Mouse (Mus musculus) hindbrain, postnatal 0 days (tissue): ENCODE results near the gene Map7. TPM values are rescaled to one million over a fixed set of nuclear protein-coding genes. Genes with fewer than 3 reads are reported as not detected.
A peak's percentile ranks its signal among the peaks of the same experiment; 100 is the strongest.

Experiments
- ATAC-seq: fragments of 200-750 bp; cut with Nextera tagmentation; 2 replicates; pipeline ENCODE4 v1.8.0; 2017; ENCODE audit warnings: mild to moderate bottlenecking, moderate TSS enrichment, moderate library complexity
- DNase-seq: peaks from one replicate; pipeline ENCODE4 v3.0.0-alpha.2; 2015; ENCODE audit warnings: low spot score
- H3K27ac ChIP-seq: fragments of 300-500 bp; sonication (generic); 2 replicates; pipeline ENCODE4 v1.5.1; 2014; ENCODE audit warnings: mild to moderate bottlenecking
- H3K27me3 ChIP-seq: fragments of 300-500 bp; sonication (generic); 2 replicates; pipeline ENCODE4 v1.6.1; 2014; ENCODE audit warnings: low read length, mixed read lengths; ENCODE audit not compliant: insufficient read depth
- H3K36me3 ChIP-seq: fragments of 300-500 bp; sonication (generic); 2 replicates; pipeline ENCODE4 v1.6.1; 2014; ENCODE audit warnings: low read length, mixed read lengths; ENCODE audit not compliant: insufficient read depth
- H3K4me1 ChIP-seq: fragments of 300-500 bp; sonication (generic); 2 replicates; pipeline ENCODE4 v1.6.1; 2014; ENCODE audit warnings: antibody characterized with exemption, low read length, mixed read lengths; ENCODE audit not compliant: insufficient read depth
- H3K4me2 ChIP-seq: fragments of 300-500 bp; sonication (generic); 2 replicates; pipeline ENCODE4 v1.6.1; 2014; ENCODE audit warnings: low read depth, mild to moderate bottlenecking, low read length, moderate library complexity, mixed read lengths
- H3K4me3 ChIP-seq: fragments of 300-500 bp; sonication (generic); 2 replicates; pipeline ENCODE4 v1.5.1; 2014; ENCODE audit warnings: low read length
- H3K9ac ChIP-seq: fragments of 300-500 bp; sonication (generic); replicated peaks from 2 replicates; pipeline ENCODE4 v1.6.1; 2014; ENCODE audit warnings: mild to moderate bottlenecking, low read length, moderate library complexity, mixed read lengths
- H3K9me3 ChIP-seq: fragments of 300-500 bp; sonication (generic); 2 replicates; pipeline ENCODE4 v1.6.1; 2016; ENCODE audit warnings: low read length, mixed read lengths
- CTCF ChIP-seq: IDR thresholded peaks from 2 replicates; pipeline ENCODE4 v1.5.1; 2016; ENCODE audit warnings: antibody characterized with exemption, control low read depth, low read depth
- WGBS: fragments of 180-500 bp; shearing (Covaris S2); extraction: QIAGEN DNeasy Blood & Tissue Kit; methylation state at CpG from one replicate; pipeline ENCODE4 v1.1.7; 2014; 5-methylcytosine and 5-hydroxymethylcytosine counted together
- polyA plus RNA-seq: library from polyadenylated mRNA; unstranded; fragments of >200 nt; fragmentation: Nextera tagmentation; extraction: Ambion mirVana; gene quantifications from 2 replicates; pipeline ENCODE4 v1.2.1, GENCODE M21; 2015
- total RNA-seq: library from RNA; depleted of rRNA; stranded (reverse); fragments of >200 nt; gene quantifications from 2 replicates; pipeline ENCODE4 v1.2.3, GENCODE M21; 2014

The Map7 gene
- total and polyA plus RNA-seq, 2 experiments from 2014 or later, result 6.2 to 15.1 TPM

GRCm38 (mm10) chr10:20160914-20161313, 12.6 kb downstream of the Map7 start:
- no peak overlapping the region for H3K4me2 ChIP-seq
- no peak overlapping the region for H3K4me3 ChIP-seq
- H3K9me3 ChIP-seq, result no peaks in the 10 kb centered on the region
- TF ChIP-seq CTCF, result no peak
- DNase-seq (no peak), ATAC-seq (no peak)
- WGBS, result 63% methylated on average over 8 of the region's 8 CpGs
- no peaks in the 10 kb centered on the region for H3K36me3 ChIP-seq
- no peak overlapping the region for H3K9ac ChIP-seq
- no peak overlapping the region for H3K27ac ChIP-seq
- H3K4me1 ChIP-seq, result no peaks in the 10 kb centered on the region
- no peaks in the 10 kb centered on the region for H3K27me3 ChIP-seq

DNA sequence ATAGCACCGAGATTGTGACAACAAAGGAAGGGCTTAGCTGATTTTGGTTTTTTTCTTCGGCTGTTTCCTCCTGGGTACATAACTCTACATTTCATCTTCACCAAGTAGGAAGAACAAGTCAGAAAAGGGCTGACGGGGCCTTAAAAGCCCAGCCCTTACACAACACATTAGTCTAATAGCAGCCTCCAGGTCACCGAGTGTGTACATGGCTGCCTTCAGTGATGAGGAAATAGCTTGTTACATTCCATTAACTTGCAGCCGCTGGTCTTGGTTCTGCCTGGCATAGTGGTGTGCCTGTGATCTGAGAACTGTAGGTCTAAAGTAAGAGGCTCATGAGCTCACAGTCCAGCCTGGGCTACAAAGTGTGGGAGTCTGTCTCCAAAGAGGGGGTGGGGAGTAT, 16.5 kb downstream of the Map7 start:
- 96% methylated on average over 5 of the region's 5 CpGs for WGBS
- ATAC-seq, result no peak

GRCm38 (mm10) chr10:20166797-20167196, 18.5 kb downstream of the Map7 start:
- peaks cover 5% of the 10 kb centered on the region; the same call in 1 of the 2 replicates for H3K4me1 ChIP-seq
- H3K9me3 ChIP-seq, result no peaks in the 10 kb centered on the region
- H3K9ac ChIP-seq, result no peak overlapping the region
- no peak overlapping the region for H3K4me2 ChIP-seq
- 80% methylated on average over 11 of the region's 11 CpGs for WGBS
- TF ChIP-seq CTCF, result no peak
- H3K27ac ChIP-seq, result no peak overlapping the region
- no peaks in the 10 kb centered on the region for H3K36me3 ChIP-seq
- H3K27me3 ChIP-seq, result no peaks in the 10 kb centered on the region
- ATAC-seq (no peak), DNase-seq (no peak)
- no peak overlapping the region for H3K4me3 ChIP-seq

More for the DNA sequence above, 16.5 kb downstream of the Map7 start:
- no peak for DNase-seq
- Histone ChIP-seq H3K27me3 (no peaks in the 10 kb centered on the region), H3K36me3 (no peaks in the 10 kb centered on the region), H3K9me3 (no peaks in the 10 kb centered on the region), H3K9ac (no peak overlapping the region), H3K4me2 (no peak overlapping the region), H3K4me3 (no peak overlapping the region), H3K27ac (no peak overlapping the region), H3K4me1 (no peaks in the 10 kb centered on the region)
- no peak for TF ChIP-seq CTCF

- Histone ChIP-seq H3K9ac (no peak overlapping the region), H3K4me2 (no peak overlapping the region), H3K27ac (no peak overlapping the region), H3K4me1 (peaks cover 11% of the 10 kb centered on the region; the same call in 1 of the 2 replicates), H3K27me3 (no peaks in the 10 kb centered on the region), H3K4me3 (no peak overlapping the region), H3K9me3 (no peaks in the 10 kb centered on the region), H3K36me3 (no peaks in the 10 kb centered on the region)
- WGBS, result 87% methylated on average over 4 of the region's 4 CpGs
- ATAC-seq, result no peak
- DNase-seq, result no peak
- no peak for TF ChIP-seq CTCF
These were observed 19.2 kb downstream of the Map7 start for GRCm38 (mm10) chr10:20167467-20167866.

- no peak overlapping the region for H3K27ac ChIP-seq
These were observed 21.0 kb downstream of the Map7 start for GRCm38 (mm10) chr10:20169182-20169674.

DNA sequence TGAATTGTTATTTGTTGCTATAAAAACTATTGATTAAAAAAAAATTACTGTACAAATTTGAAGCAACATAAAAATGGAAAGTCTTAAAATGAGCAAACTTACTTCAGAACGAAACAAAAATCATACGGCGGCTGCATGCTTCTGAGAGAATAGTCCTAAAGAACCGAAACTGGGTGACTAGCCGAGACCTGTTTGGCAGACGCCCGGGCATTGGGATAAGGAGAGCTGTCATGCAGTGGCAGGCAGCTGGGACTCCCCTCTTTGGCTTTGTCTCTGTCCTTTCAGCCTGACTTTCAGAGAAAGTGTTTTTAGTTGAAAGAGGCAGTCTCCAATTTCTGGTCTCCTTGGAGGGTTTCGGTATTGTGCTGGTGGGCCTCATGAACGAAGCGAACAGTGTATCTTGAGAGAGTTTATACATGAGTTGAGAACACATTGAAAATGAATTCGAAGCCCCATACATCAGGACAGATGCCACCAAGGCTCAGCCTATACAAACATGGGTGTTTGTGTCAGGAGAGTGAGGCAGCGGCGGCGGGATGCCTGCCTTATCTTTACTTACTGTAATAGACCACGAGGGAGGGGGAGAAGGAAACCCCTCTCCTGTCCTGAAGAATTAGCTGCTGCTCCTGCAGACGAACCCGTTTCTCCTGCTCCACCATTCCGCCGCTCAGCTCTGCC, 21.8 kb downstream of the Map7 start:
- Histone ChIP-seq H3K27ac (peak overlapping the region; percentile 32), H3K9ac (peak overlapping the region; percentile 35), H3K4me2 (peak overlapping the region; percentile 55), H3K36me3 (no peaks in the 10 kb centered on the region), H3K4me1 (peaks cover 12% of the 10 kb centered on the region; the same call in 1 of the 2 replicates), H3K4me3 (peak overlapping the region; percentile 26), H3K9me3 (no peaks in the 10 kb centered on the region), H3K27me3 (no peaks in the 10 kb centered on the region)
- TF ChIP-seq CTCF, result no peak
- WGBS, result 15% methylated on average over 19 of the region's 19 CpGs
- peak; percentile 34 for DNase-seq
- peak; percentile 7; the same call in 1 of the 2 replicates for ATAC-seq

More at GRCm38 (mm10) chr10:20169182-20169674, 21.0 kb downstream of the Map7 start:
- Histone ChIP-seq H3K4me1 (peaks cover 12% of the 10 kb centered on the region; the same call in 1 of the 2 replicates), H3K4me3 (no peak overlapping the region), H3K4me2 (0 out of 2 replicates have a peak overlapping the region, but pooled peaks have one; percentile 55), H3K36me3 (no peaks in the 10 kb centered on the region), H3K27me3 (no peaks in the 10 kb centered on the region), H3K9ac (no peak overlapping the region), H3K9me3 (no peaks in the 10 kb centered on the region)
- DNase-seq (no peak), ATAC-seq (no peak)
- WGBS, result 90% methylated on average over 3 of the region's 3 CpGs
- no peak for TF ChIP-seq CTCF

DNA sequence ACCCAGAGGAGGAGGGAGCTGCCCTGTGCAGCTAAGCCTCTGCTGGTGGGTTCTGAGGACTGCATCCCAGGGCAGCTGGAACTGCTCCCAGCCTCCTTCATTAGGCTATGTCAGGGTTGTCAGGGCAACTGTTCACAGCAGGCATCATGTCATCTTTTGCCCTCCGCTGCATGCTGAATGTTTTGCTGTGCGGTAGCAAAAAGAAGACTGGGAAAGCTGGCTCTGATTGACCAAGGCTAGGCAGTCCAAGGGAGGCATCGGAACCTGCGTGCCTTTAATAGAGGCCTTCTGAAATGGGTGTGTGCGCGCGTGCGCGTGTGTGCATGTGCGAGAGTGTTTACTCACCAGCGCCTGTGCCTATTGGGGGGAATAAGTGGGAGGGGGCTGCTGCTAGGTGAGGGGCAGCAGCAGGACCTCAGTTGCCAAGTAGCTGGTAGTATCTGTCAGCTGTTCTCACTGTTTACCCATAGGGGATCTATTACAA, 22.4 kb downstream of the Map7 start:
- peak; percentile 98 for ATAC-seq
- peak; percentile 94 for DNase-seq
- TF ChIP-seq CTCF, result peak; percentile 98
- H3K27me3 ChIP-seq, result no peaks in the 10 kb centered on the region
- H3K27ac ChIP-seq, result peak overlapping the region; percentile 32
- peak overlapping the region; percentile 26 for H3K4me3 ChIP-seq
- H3K9me3 ChIP-seq, result no peaks in the 10 kb centered on the region
- H3K4me1 ChIP-seq, result peaks cover 12% of the 10 kb centered on the region; the same call in 1 of the 2 replicates
- peak overlapping the region; percentile 55 for H3K4me2 ChIP-seq
- no peaks in the 10 kb centered on the region for H3K36me3 ChIP-seq
- WGBS, result 12% methylated on average over 11 of the region's 11 CpGs
- peak overlapping the region; percentile 35 for H3K9ac ChIP-seq
